Mouse (Mus musculus) stomach, embryonic 16.5 days (tissue): Measurements from ENCODE around the gene Sfxn4. TPM values are rescaled to one million over a fixed set of nuclear protein-coding genes. Genes with fewer than 3 reads are reported as not detected.

Experiments used
- ATAC-seq: fragments of 200-750 bp; cut with Nextera tagmentation; 2 replicates; pipeline ENCODE4 v1.8.0; 2017; ENCODE audit warnings: moderate number of reproducible peaks, moderate TSS enrichment; ENCODE audit not compliant: insufficient read depth, low FRiP score
- H3K27ac ChIP-seq: fragments of 300-500 bp; sonication (generic); 2 replicates; pipeline ENCODE4 v1.5.1; 2014; ENCODE audit warnings: low read length
- H3K27me3 ChIP-seq: fragments of 300-500 bp; sonication (generic); 2 replicates; pipeline ENCODE4 v1.6.1; 2014; ENCODE audit warnings: low read length, control low read depth, mixed read lengths; ENCODE audit not compliant: control insufficient read depth, insufficient read depth
- H3K36me3 ChIP-seq: fragments of 300-500 bp; sonication (generic); 2 replicates; pipeline ENCODE4 v1.6.1; 2014; ENCODE audit warnings: low read length; ENCODE audit not compliant: control insufficient read depth, insufficient read depth
- H3K4me1 ChIP-seq: fragments of 300-500 bp; sonication (generic); 2 replicates; pipeline ENCODE4 v1.6.1; 2014; ENCODE audit warnings: low read length, control low read depth, mixed read lengths; ENCODE audit not compliant: control insufficient read depth, insufficient read depth
- H3K4me2 ChIP-seq: fragments of 300-500 bp; sonication (generic); 2 replicates; pipeline ENCODE4 v1.6.1; 2014; ENCODE audit warnings: low read depth, low read length, mixed read lengths
- H3K4me3 ChIP-seq: fragments of 300-500 bp; sonication (generic); replicated peaks from 2 replicates; pipeline ENCODE4 v1.5.1; 2014; ENCODE audit warnings: mild to moderate bottlenecking, low read length
- H3K9ac ChIP-seq: fragments of 300-500 bp; sonication (generic); 2 replicates; pipeline ENCODE4 v1.6.1; 2014; ENCODE audit warnings: low read length
- H3K9me3 ChIP-seq: fragments of 300-500 bp; sonication (generic); replicated peaks from 2 replicates; pipeline ENCODE4 v1.6.1; 2016; ENCODE audit warnings: low read length, control low read depth; ENCODE audit not compliant: control insufficient read depth
- WGBS: fragments of 180-500 bp; shearing (Covaris S2); extraction: QIAGEN DNeasy Blood & Tissue Kit; methylation state at CpG from one replicate; pipeline ENCODE4 v1.1.7; 2014; 5-methylcytosine and 5-hydroxymethylcytosine counted together
- polyA plus RNA-seq: library from polyadenylated mRNA; unstranded; fragments of >200 nt; fragmentation: Nextera tagmentation; extraction: Ambion mirVana; gene quantifications from 2 replicates; pipeline ENCODE4 v1.2.1, GENCODE M21; 2015

The Sfxn4 gene
- 5.5 and 5.7 TPM in 2 replicates for polyA plus RNA-seq

- Histone ChIP-seq H3K4me1 (peaks cover 3% of the 10 kb centered on the region; the same call in 1 of the 2 replicates), H3K27ac (peak within 1 kb of the TSS; percentile 64; the same call in 1 of the 2 replicates), H3K4me3 (peak within 1 kb of the TSS; percentile 52), H3K36me3 (no peaks in the 10 kb centered on the region), H3K4me2 (peak within 1 kb of the TSS; percentile 58), H3K27me3 (no peaks in the 10 kb centered on the region), H3K9me3 (no peaks in the 10 kb centered on the region), H3K9ac (peak within 1 kb of the TSS; percentile 66)
- 3% methylated on average over 30 of the region's 30 CpGs for WGBS
- ATAC-seq, result peak; percentile 99
These were observed at the start of gene Sfxn4 for GRCm38 (mm10) chr19:60860868-60861700. TSS of gene Sfxn4 (minus strand) at chr19:60861479.

GRCm38 (mm10) chr19:60910304-60910703, 49.0 kb upstream of the Sfxn4 start:
- H3K4me1 ChIP-seq, result no peaks in the 10 kb centered on the region
- no peak overlapping the region for H3K4me3 ChIP-seq
- no peak overlapping the region for H3K27ac ChIP-seq

GRCm38 (mm10) chr19:60905477-60905876, 44.2 kb upstream of the Sfxn4 start:
- H3K4me3 ChIP-seq, result no peak overlapping the region
- H3K9ac ChIP-seq, result no peak overlapping the region
- no peaks in the 10 kb centered on the region for H3K9me3 ChIP-seq
- no peaks in the 10 kb centered on the region for H3K36me3 ChIP-seq
- no peak for ATAC-seq
- no peaks in the 10 kb centered on the region for H3K27me3 ChIP-seq
- no peaks in the 10 kb centered on the region for H3K4me1 ChIP-seq
- H3K4me2 ChIP-seq, result no peak overlapping the region
- 99% methylated on average over 5 of the region's 5 CpGs for WGBS
- no peak overlapping the region for H3K27ac ChIP-seq

More at GRCm38 (mm10) chr19:60910304-60910703, 49.0 kb upstream of the Sfxn4 start:
- H3K36me3 ChIP-seq, result no peaks in the 10 kb centered on the region
- H3K9me3 ChIP-seq, result no peaks in the 10 kb centered on the region
- H3K27me3 ChIP-seq, result no peaks in the 10 kb centered on the region
- ATAC-seq, result no peak
- H3K4me2 ChIP-seq, result no peak overlapping the region
- no peak overlapping the region for H3K9ac ChIP-seq

GRCm38 (mm10) chr19:60903971-60904370, 42.7 kb upstream of the Sfxn4 start:
- no peaks in the 10 kb centered on the region for H3K9me3 ChIP-seq
- H3K27me3 ChIP-seq, result no peaks in the 10 kb centered on the region
- no peak overlapping the region for H3K4me2 ChIP-seq
- no peak overlapping the region for H3K9ac ChIP-seq
- 86% methylated on average over 1 of the region's 1 CpGs for WGBS
- no peak for ATAC-seq
- H3K4me1 ChIP-seq, result no peaks in the 10 kb centered on the region
- H3K4me3 ChIP-seq, result no peak overlapping the region
- no peak overlapping the region for H3K27ac ChIP-seq
- H3K36me3 ChIP-seq, result no peaks in the 10 kb centered on the region

- no peak overlapping the region for H3K27ac ChIP-seq
- no peak overlapping the region for H3K4me2 ChIP-seq
- H3K9me3 ChIP-seq, result no peaks in the 10 kb centered on the region
- no peaks in the 10 kb centered on the region for H3K27me3 ChIP-seq
- WGBS, result 60% methylated on average over 1 of the region's 1 CpGs
- H3K4me3 ChIP-seq, result no peak overlapping the region
- H3K4me1 ChIP-seq, result no peaks in the 10 kb centered on the region
- no peaks in the 10 kb centered on the region for H3K36me3 ChIP-seq
- no peak for ATAC-seq
- no peak overlapping the region for H3K9ac ChIP-seq
These were observed 41.9 kb upstream of the Sfxn4 start for GRCm38 (mm10) chr19:60903139-60903538.

GRCm38 (mm10) chr19:60895251-60895880, 34.1 kb upstream of the Sfxn4 start:
- no peaks in the 10 kb centered on the region for H3K9me3 ChIP-seq
- no peak overlapping the region for H3K27ac ChIP-seq
- no peak overlapping the region for H3K9ac ChIP-seq
- H3K27me3 ChIP-seq, result no peaks in the 10 kb centered on the region
- no peaks in the 10 kb centered on the region for H3K36me3 ChIP-seq
- ATAC-seq, result no peak
- WGBS, result 27% methylated on average over 3 of the region's 3 CpGs
- no peak overlapping the region for H3K4me2 ChIP-seq
- no peaks in the 10 kb centered on the region for H3K4me1 ChIP-seq
- H3K4me3 ChIP-seq, result no peak overlapping the region

- no peaks in the 10 kb centered on the region for H3K9me3 ChIP-seq
- peak overlapping the region; percentile 71 for H3K4me2 ChIP-seq
- ATAC-seq, result no peak
- H3K36me3 ChIP-seq, result no peaks in the 10 kb centered on the region
- WGBS, result 21% methylated on average over 1 of the region's 1 CpGs
- H3K27me3 ChIP-seq, result no peaks in the 10 kb centered on the region
- no peak overlapping the region for H3K9ac ChIP-seq
- peak overlapping the region; percentile 65 for H3K4me3 ChIP-seq
- H3K27ac ChIP-seq, result no peak overlapping the region
- H3K4me1 ChIP-seq, result peaks cover 5% of the 10 kb centered on the region; the same call in 1 of the 2 replicates
These were observed 30.8 kb upstream of the Sfxn4 start for GRCm38 (mm10) chr19:60891934-60892547.

GRCm38 (mm10) chr19:60891123-60891470, 29.8 kb upstream of the Sfxn4 start:
- peaks cover 5% of the 10 kb centered on the region; the same call in 1 of the 2 replicates for H3K4me1 ChIP-seq
- no peaks in the 10 kb centered on the region for H3K9me3 ChIP-seq
- H3K9ac ChIP-seq, result no peak overlapping the region
- no peak for ATAC-seq
- no peaks in the 10 kb centered on the region for H3K27me3 ChIP-seq
- 2% methylated on average over 5 of the region's 5 CpGs for WGBS
- peak overlapping the region; percentile 71 for H3K4me2 ChIP-seq
- no peaks in the 10 kb centered on the region for H3K36me3 ChIP-seq
- H3K4me3 ChIP-seq, result peak overlapping the region; percentile 65
- no peak overlapping the region for H3K27ac ChIP-seq
